Mouse (Mus musculus): ENCODE results near the gene S100a4. TPM values are rescaled to one million over a fixed set of nuclear protein-coding genes. Genes with fewer than 3 reads are reported as not detected.
A peak's percentile ranks its signal among the peaks of the same experiment; 100 is the strongest.

The S100a4 gene
- 11.5 and 18.3 TPM in 2 replicates for polyA plus RNA-seq (2015; fragmentation: Nextera tagmentation; extraction: Ambion mirVana)

DNA sequence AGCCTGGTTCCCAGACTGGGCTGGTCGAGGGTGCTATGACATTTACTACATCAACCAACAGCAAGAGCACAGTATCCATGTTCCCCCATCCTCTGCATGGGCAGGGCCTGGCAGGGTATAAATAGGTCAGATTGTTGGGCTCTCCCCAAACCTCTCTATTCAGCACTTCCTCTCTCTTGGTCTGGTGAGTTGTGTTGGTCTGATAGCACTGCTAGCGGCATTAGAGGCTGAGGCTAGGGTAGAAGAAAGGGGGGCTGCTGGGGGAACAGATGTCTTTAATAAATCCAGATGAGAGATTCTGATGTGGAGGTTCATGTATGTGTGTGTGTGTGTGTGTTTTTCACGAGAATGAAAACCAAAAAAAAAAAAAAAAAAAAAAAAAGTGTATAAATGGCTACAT, at the start of gene S100a4:
TSS of gene S100a4 (plus strand) at position 149 of the 400 bp plus-strand sequence.
- Histone ChIP-seq H3K4me3 (replicated peaks; ENCODE audit: low read depth, low read length) (no peak within 1 kb of the TSS), H3K9ac (ENCODE audit: low read depth, low read length) (no peak within 1 kb of the TSS), H3K9me3 (replicated peaks; ENCODE audit: low read length) (no peaks in the 10 kb centered on the region), H3K4me1 (replicated peaks; ENCODE audit: insufficient read depth, low read length) (peaks cover 3% of the 10 kb centered on the region; the same call in 1 of the 2 replicates), H3K27me3 (ENCODE audit: insufficient read depth, low read length) (no peaks in the 10 kb centered on the region), H3K4me2 (ENCODE audit: low read length) (no peak within 1 kb of the TSS), H3K27ac (peak within 1 kb of the TSS; percentile 55; the same call in 1 of the 2 replicates), H3K36me3 (ENCODE audit: insufficient read depth, low read length) (no peaks in the 10 kb centered on the region)
- TF ChIP-seq CTCF (IDR thresholded peaks at IDR 0.05; ENCODE audit: low read depth): no peak
- DNase-seq (ENCODE audit: low spot score): peak; percentile 53
- 48% methylated on average over 3 of the region's 3 CpGs for WGBS
- no peak for ATAC-seq (replicated peaks; ENCODE audit: low FRiP score, low read depth)

DNA sequence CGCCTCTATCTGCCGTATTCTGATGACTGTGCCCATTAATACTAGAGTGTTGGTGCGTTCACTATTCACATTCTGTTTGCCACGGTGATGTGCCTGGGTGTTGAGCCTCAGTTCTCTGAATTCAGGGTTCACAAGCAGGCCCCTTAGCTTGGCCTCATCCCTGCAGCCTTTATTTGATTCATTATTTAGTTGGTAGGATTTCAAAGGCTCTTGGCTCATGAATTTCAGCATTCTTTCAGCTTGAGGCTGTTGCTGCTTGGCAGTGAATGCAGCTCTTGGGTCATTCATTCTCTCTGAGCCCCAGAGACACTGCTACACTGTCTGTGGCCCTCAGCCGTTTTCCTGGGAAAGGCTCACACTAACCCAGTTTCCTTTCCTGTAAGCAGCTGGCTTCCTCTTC, 47.6 kb upstream of the S100a4 start:
- Histone ChIP-seq H3K9ac (ENCODE audit: low read depth, low read length) (no peak overlapping the region), H3K4me1 (replicated peaks; ENCODE audit: insufficient read depth, low read length) (no peaks in the 10 kb centered on the region), H3K4me3 (replicated peaks; ENCODE audit: low read depth, low read length) (no peak overlapping the region), H3K4me2 (ENCODE audit: low read length) (no peak overlapping the region), H3K9me3 (replicated peaks; ENCODE audit: low read length) (no peaks in the 10 kb centered on the region), H3K27me3 (ENCODE audit: insufficient read depth, low read length) (no peaks in the 10 kb centered on the region), H3K36me3 (ENCODE audit: insufficient read depth, low read length) (no peaks in the 10 kb centered on the region), H3K27ac (no peak overlapping the region)
- no peak for TF ChIP-seq CTCF (IDR thresholded peaks at IDR 0.05; ENCODE audit: low read depth)
- no peak for DNase-seq (ENCODE audit: low spot score)
- 69% methylated on average over 5 of the region's 5 CpGs for WGBS
- no peak for ATAC-seq (replicated peaks; ENCODE audit: low FRiP score, low read depth)

DNA sequence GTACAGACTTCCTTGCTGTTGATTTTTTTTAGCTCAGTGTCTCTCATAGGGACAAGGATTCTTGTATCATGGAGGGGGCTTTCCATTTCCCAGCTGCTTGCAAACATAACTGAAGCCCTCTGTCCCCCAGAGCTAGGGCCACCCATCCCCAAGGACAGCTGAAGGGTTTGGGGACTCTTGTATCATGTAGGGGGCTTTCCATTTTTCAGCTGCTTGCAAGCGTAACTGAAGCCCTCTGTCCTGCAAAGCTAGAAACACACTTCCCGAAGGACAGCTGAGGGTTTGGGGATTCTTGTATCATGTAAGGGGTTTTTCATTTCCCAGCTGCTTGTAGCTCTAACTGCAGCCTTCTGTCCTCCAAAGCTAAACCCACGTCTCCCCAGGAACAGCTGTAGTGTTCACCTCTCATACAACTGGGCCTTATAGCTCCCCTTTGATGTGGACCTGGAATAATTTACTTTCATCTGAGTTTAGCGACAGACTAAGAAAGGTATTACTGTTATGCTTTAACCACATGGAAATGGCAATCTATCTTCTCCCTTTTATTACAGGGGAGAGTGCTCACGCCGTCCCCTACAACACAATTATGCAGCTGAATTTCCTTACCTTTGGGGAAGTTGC, 43.5 kb upstream of the S100a4 start, which contains the start of gene S100a3:
TSS of gene S100a3 (plus strand) at position 571 of the 621 bp plus-strand sequence.
- no peak for TF ChIP-seq CTCF (IDR thresholded peaks at IDR 0.05; ENCODE audit: low read depth)
- H3K27me3 ChIP-seq (ENCODE audit: insufficient read depth, low read length): no peaks in the 10 kb centered on the region
- H3K4me1 ChIP-seq (replicated peaks; ENCODE audit: insufficient read depth, low read length): no peaks in the 10 kb centered on the region
- ATAC-seq (replicated peaks; ENCODE audit: low FRiP score, low read depth): no peak
- H3K9me3 ChIP-seq (replicated peaks; ENCODE audit: low read length): no peaks in the 10 kb centered on the region
- no peak within 1 kb of the TSS for H3K4me2 ChIP-seq (ENCODE audit: low read length)
- H3K36me3 ChIP-seq (ENCODE audit: insufficient read depth, low read length): no peaks in the 10 kb centered on the region
- WGBS: 62% methylated on average over 6 of the region's 6 CpGs
- no peak within 1 kb of the TSS for H3K9ac ChIP-seq (ENCODE audit: low read depth, low read length)
- no peak within 1 kb of the TSS for H3K27ac ChIP-seq
- H3K4me3 ChIP-seq (replicated peaks; ENCODE audit: low read depth, low read length): no peak within 1 kb of the TSS
- DNase-seq (ENCODE audit: low spot score): no peak

DNA sequence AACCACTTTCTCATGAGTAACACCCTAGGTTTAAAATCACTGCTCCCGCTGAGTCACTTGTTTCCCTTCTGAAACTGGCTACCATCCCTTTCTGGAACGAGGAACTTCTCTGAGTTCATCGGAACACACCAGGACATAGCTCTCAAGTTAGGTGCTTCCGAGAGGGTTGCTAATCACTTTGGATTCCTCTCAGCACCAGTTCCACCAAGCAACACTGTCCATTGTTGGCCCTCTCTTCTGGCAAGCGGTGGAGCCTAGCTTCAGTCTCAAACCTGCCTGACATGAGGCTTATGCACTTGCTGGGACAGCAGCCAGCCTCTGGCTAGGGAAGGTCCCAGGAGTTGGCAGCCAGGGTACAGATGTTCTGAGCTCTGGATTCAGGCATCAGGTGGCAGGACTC, 28.9 kb upstream of the S100a4 start:
- DNase-seq (ENCODE audit: low spot score) (no peak), ATAC-seq (replicated peaks; ENCODE audit: low FRiP score, low read depth) (no peak)
- no peak overlapping the region for H3K4me2 ChIP-seq (ENCODE audit: low read length)
- TF ChIP-seq CTCF (IDR thresholded peaks at IDR 0.05; ENCODE audit: low read depth): no peak
- H3K4me1 ChIP-seq (replicated peaks; ENCODE audit: insufficient read depth, low read length): no peaks in the 10 kb centered on the region
- no peaks in the 10 kb centered on the region for H3K27me3 ChIP-seq (ENCODE audit: insufficient read depth, low read length)
- H3K9me3 ChIP-seq (replicated peaks; ENCODE audit: low read length): no peaks in the 10 kb centered on the region
- WGBS: 87% methylated on average over 5 of the region's 5 CpGs
- H3K27ac ChIP-seq: no peak overlapping the region
- H3K4me3 ChIP-seq (replicated peaks; ENCODE audit: low read depth, low read length): no peak overlapping the region
- H3K9ac ChIP-seq (ENCODE audit: low read depth, low read length): no peak overlapping the region
- no peaks in the 10 kb centered on the region for H3K36me3 ChIP-seq (ENCODE audit: insufficient read depth, low read length)

DNA sequence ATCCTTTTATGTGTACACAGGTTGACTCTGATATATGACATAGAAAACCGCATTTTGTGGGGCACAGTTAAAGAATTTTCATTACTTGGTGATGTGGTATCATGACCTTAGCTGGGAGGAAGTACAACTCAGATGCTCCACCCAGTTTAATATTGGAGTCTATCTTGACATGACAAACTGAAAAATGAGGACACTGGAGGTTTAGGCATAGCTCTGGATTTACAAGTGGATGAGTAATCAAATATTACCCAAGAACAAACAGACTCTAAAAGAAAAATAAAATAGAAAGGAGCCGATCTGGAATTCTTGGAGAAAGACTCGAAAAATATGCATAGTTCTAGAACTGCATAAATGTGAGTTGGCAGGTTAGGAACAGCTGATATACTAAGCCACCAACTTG, 28.3 kb upstream of the S100a4 start:
- no peak for TF ChIP-seq CTCF (IDR thresholded peaks at IDR 0.05; ENCODE audit: low read depth)
- Histone ChIP-seq H3K4me2 (ENCODE audit: low read length) (no peak overlapping the region), H3K9me3 (replicated peaks; ENCODE audit: low read length) (no peaks in the 10 kb centered on the region), H3K4me1 (replicated peaks; ENCODE audit: insufficient read depth, low read length) (no peaks in the 10 kb centered on the region), H3K36me3 (ENCODE audit: insufficient read depth, low read length) (no peaks in the 10 kb centered on the region), H3K27ac (no peak overlapping the region), H3K4me3 (replicated peaks; ENCODE audit: low read depth, low read length) (no peak overlapping the region), H3K27me3 (ENCODE audit: insufficient read depth, low read length) (no peaks in the 10 kb centered on the region), H3K9ac (ENCODE audit: low read depth, low read length) (no peak overlapping the region)
- 69% methylated on average over 3 of the region's 3 CpGs for WGBS
- DNase-seq (ENCODE audit: low spot score): no peak
- ATAC-seq (replicated peaks; ENCODE audit: low FRiP score, low read depth): no peak

DNA sequence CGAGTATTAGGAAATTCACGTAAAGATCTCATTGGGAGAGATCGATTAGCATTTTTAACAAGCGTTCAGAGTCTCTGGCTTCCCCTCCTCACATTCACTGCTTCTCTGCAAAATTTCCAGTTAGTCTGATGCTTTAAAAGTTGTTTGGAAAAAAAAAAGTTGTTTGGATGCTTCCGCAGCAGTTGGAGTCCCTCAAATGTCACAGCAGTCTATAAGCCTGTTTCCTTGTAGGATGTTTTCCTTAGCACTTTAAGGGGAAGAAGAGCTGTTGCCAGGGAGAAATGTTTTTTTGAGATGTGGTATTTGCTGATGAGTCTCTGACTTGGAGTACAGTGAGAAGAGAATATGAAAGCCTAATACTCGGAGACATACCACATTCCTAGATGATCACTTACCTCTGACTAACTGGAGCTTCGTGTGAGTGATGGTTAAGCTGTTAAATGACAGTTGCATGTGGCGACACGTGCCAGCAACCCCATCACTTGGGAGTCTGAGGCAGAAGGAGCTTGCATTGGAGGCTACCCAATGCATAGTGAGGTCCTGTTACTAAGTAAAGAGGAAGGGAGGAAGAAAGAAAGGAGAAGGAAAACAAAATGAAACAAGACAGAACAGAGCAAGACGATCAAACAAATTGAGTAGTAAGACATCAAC, 27.1 kb upstream of the S100a4 start:
- H3K9me3 ChIP-seq (replicated peaks; ENCODE audit: low read length): no peaks in the 10 kb centered on the region
- H3K9ac ChIP-seq (ENCODE audit: low read depth, low read length): no peak overlapping the region
- peak overlapping the region; percentile 55; the same call in 1 of the 2 replicates for H3K27ac ChIP-seq
- no peaks in the 10 kb centered on the region for H3K27me3 ChIP-seq (ENCODE audit: insufficient read depth, low read length)
- H3K36me3 ChIP-seq (ENCODE audit: insufficient read depth, low read length): no peaks in the 10 kb centered on the region
- 61% methylated on average over 10 of the region's 10 CpGs for WGBS
- H3K4me3 ChIP-seq (replicated peaks; ENCODE audit: low read depth, low read length): no peak overlapping the region
- ATAC-seq (replicated peaks; ENCODE audit: low FRiP score, low read depth) (no peak), DNase-seq (ENCODE audit: low spot score) (peak; percentile 87)
- no peaks in the 10 kb centered on the region for H3K4me1 ChIP-seq (replicated peaks; ENCODE audit: insufficient read depth, low read length)
- TF ChIP-seq CTCF (IDR thresholded peaks at IDR 0.05; ENCODE audit: low read depth): no peak
- 0 out of 2 replicates have a peak overlapping the region, but pooled peaks have one; percentile 8 for H3K4me2 ChIP-seq (ENCODE audit: low read length)
